Mouse (Mus musculus) ZHBTc4 (cell line): ENCODE results near the gene A730061H03Rik.

Experiments used
- DNase-seq: peaks from one replicate; pipeline ENCODE4 v3.0.0-alpha.2; 2011; ENCODE audit warnings: low read depth, low spot score

A730061H03Rik gene

GRCm38 (mm10) chr14:55551794-55552193, 8.4 kb downstream of the A730061H03Rik start:
- DNase-seq: no peak

- peak; percentile 82 for DNase-seq
Observed at GRCm38 (mm10) chr14:55551347-55551746, 8.9 kb downstream of the A730061H03Rik start.

DNA sequence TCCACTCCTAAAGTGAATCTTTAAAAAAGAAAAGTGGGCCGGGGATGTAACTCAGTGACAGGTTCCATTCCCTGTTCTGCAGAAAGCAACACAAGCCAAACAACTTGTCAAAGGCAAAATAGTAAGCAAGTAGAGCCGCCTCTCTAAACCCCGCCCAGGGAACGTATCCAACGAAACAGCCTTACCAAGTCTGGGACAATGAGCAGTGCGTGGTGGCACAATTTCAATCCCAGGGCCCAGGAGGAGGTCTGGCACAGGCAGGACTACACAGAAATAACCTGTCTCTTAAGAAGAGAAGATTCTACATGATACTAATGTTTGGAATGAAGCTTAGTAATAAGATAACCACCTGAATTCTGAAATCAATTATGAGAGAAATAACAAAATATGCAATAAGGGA, 10.0 kb downstream of the A730061H03Rik start:
- no peak for DNase-seq

DNA sequence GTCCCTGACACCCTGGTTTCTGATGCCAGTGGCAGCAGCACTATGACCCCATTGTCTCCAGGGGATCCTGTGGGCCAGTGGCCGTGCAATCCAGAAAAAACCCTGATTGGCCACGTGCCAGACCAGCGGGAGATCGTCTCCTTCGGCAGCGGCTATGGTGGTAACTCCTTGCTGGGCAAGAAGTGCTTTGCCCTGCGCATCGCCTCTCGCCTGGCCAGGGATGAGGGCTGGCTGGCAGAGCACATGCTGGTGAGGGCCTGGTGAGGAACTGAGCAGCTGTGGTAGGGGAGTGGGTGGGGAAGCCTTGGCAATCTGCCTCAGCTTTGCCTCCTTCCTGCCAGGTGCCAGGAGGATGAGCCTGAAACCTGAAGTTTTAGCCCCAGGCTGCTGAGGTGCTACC, 15.9 kb downstream of the A730061H03Rik start:
- DNase-seq: no peak

GRCm38 (mm10) chr14:55542268-55542667, 17.9 kb downstream of the A730061H03Rik start:
- no peak for DNase-seq

DNA sequence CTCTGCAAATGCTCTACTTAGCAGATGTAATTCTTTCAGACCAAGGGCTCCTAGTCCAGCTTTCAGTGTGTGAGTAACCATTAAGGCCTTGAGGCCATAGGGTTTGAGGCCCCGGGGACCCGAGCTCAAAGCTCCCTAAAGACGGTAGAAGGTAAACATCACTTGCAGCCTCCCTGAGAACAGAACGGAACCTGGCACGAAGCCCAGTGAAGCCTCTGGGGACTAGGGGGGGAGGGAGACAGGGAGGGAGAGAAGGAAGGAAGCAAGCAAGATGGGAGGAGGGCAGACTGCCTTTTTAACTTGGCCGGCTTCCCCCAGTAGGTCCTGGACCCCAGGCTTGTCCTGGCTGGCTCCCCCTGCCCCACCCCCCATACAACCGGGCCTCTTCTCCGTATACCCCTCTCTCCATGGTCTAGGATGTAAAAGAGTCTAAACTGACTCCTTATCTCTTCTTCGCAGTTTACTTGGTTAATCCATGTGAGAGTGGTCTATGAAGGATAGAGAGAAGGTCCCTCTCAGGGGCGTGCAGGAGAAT, 19.4 kb downstream of the A730061H03Rik start:
- DNase-seq: peak; percentile 26

DNA sequence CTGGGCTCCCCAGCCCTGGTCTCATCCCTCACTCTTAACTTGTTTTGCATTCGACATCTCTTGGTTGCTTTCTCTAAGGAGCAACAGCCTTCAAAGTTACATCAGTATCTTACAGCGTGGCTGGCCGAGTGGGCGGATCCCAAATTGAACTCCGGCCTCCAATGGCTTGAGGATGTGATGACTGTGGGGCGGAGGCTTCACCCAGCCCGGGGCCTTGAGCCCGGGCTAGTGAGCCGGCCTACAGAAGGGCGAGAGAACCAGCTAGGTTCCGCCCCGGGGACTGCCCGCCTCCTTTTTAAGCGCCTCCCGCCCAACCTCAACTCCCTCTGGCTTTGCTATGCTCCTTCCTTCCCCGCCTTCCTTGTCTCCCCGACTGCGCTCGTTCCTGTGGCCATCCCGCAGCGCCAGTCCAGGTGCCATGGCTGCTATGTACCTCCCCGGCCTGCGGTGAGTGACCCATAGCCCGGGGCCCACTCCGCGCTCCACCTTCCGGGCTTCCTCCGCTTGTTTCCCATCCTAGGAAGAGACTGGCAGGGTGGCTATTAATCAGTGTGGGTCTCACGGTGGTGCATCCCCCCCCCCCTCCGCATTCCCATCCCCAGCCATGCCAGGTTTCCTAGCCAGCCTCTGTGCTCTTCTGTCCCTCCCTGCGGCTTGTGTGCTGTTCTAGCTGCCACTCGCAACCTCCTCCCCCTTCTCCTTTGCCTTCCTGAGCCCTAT, 20.0 kb downstream of the A730061H03Rik start, which contains the start of gene Pck2:
Gene Pck2, plus strand, starts transcription at position 200 of the 720 bp plus-strand sequence.
- DNase-seq: peak; percentile 98

GRCm38 (mm10) chr14:55536116-55536745, 24.0 kb downstream of the A730061H03Rik start:
- DNase-seq: peak; percentile 72

- peak; percentile 83 for DNase-seq
Observed at GRCm38 (mm10) chr14:55527940-55528339, 32.3 kb downstream of the A730061H03Rik start.

DNA sequence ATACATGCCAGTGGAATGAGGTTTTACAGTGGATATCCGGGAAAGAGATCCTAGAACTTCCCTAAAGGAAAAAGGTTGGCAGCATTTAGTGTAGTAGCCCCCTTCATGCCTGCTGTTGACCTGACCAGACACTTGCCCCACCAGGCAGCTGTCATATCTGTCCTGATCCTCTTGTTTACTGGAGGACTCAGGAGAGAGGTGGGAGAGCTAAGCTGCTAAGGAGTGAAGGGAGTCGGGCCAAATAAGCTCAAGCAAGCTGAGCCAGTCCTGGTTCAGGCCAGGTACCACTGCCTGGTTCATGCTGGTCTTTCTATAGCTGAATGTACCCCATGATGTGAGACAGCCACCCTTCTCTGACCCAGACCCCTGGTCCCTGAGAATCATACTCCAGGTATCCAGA, 33.5 kb downstream of the A730061H03Rik start:
- no peak for DNase-seq

DNA sequence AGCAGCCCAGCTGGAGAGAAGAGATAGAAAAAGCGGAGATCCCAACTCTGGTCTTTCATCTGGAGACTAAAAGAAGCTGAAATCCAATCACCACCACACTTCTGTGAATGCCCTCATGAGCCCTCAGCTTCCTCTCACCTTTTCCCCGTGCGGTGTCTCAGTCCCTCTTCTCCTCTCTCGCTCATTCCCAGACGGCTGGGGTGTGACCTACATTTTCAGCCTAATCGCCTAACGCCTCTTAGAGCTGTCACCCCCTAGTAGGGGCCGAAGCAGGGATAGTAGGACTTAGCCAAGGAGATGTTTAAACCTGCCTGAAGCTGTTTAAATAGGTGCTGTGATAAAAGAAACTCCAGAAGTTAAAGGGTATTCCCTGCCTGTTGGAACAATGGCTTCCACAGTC, 35.4 kb downstream of the A730061H03Rik start, which contains the start of gene Nrl:
Gene Nrl, minus strand, starts transcription at position 197 of the 400 bp plus-strand sequence.
- no peak for DNase-seq

DNA sequence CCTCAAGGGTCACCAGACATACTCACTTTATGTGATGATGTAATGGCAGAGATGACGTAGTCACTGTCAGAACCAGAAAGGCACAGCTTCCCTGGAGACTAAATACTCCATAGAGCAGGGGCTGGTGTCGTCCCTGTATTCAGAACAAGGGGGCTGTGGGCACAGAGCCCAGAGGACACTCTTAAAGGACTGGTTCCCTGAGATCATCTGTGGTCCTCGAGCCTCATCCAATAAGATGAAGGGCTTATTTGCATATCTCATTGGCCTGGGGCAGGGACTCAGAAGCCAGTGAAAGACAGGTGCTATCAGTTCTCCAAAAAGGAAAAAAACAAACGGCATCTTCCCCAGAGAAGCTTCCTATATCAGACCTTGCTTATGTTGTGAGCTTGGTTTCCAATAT, 36.1 kb downstream of the A730061H03Rik start:
- no peak for DNase-seq

- DNase-seq: peak; percentile 58
Observed at GRCm38 (mm10) chr14:55520451-55521361, 39.5 kb downstream of the A730061H03Rik start.

- DNase-seq: no peak
Observed at GRCm38 (mm10) chr14:55519604-55520003, 40.6 kb downstream of the A730061H03Rik start.

- DNase-seq: peak; percentile 37
Observed at GRCm38 (mm10) chr14:55518897-55519296, 41.3 kb downstream of the A730061H03Rik start.

DNA sequence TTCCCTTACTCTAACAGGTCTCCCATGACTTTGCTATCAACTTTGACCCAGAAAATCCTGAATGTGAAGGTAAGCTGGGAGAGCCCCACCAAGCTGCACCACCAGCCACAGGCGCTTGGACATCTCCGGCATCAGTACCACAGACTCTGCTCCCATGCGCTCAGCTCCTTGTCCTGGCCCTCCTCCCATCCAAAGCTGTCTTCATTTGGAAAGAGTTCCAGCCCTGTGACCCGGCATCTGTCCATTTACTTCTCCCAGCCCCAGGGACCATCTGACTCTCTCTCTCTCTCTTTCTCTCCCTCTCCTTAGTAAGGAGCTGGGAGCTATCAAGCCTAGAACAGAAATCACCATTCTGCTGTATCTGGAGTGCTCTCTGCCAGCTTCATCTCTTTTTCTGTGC, 44.4 kb downstream of the A730061H03Rik start:
- no peak for DNase-seq

- DNase-seq: no peak
Observed at GRCm38 (mm10) chr14:55513927-55514326, 46.3 kb downstream of the A730061H03Rik start.

GRCm38 (mm10) chr14:55511037-55511436, 49.2 kb downstream of the A730061H03Rik start:
- DNase-seq: no peak

DNA sequence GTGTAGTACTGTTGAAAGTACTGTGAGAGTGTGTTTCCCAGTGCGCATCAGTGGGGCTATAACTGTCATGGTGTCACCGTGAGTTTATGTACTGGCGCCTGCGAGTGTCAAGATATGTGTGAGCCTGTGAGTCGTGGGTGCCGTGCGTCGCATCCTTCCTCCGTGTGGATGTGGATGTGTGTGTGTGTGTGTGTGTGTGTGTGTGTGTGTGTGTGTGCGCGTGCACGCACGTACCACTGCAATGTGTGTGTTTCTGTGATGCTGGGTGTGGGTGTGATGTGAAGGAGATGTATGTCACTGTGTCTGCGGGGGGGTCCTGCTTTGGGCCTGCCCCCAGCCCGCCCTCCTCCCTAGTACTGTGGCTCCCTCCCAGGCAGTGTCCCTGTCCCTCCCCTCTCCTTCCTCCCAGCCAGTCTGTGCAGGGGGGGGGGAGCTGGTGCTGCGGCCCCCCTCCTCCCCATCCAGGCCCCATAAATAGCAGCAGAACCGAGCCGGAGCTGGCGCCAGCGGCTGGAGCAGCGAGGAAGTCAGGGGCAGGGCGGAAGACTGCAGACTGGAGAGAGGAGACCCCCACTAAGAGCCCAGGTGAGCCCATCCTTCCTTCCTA, 50.0 kb downstream of the A730061H03Rik start, which contains the start of gene Cpne6:
Gene Cpne6, plus strand, starts transcription at position 321 of the 607 bp plus-strand sequence.
- no peak for DNase-seq
